Mouse (Mus musculus) gastrocnemius, postnatal 4 days (tissue): ENCODE measurements around the gene Exoc3l4. TPM values are rescaled to one million over a fixed set of nuclear protein-coding genes. Genes with fewer than 3 reads are reported as not detected.

Experiments
- DNase-seq, 2 experiments: peaks; one replicate each; pipeline ENCODE4 v3.0.0; 2021 to 2022; ENCODE audit warnings: low spot score in 2 of 2, mixed read lengths in 2 of 2
- total RNA-seq, 2 experiments: library from RNA; stranded (reverse); gene quantifications; 2 replicates each; pipeline ENCODE4 v1.2.3; 2021

Exoc3l4 gene
- total RNA-seq, 2 experiments from 2014 or later = 5.0 to 6.1 TPM

DNA sequence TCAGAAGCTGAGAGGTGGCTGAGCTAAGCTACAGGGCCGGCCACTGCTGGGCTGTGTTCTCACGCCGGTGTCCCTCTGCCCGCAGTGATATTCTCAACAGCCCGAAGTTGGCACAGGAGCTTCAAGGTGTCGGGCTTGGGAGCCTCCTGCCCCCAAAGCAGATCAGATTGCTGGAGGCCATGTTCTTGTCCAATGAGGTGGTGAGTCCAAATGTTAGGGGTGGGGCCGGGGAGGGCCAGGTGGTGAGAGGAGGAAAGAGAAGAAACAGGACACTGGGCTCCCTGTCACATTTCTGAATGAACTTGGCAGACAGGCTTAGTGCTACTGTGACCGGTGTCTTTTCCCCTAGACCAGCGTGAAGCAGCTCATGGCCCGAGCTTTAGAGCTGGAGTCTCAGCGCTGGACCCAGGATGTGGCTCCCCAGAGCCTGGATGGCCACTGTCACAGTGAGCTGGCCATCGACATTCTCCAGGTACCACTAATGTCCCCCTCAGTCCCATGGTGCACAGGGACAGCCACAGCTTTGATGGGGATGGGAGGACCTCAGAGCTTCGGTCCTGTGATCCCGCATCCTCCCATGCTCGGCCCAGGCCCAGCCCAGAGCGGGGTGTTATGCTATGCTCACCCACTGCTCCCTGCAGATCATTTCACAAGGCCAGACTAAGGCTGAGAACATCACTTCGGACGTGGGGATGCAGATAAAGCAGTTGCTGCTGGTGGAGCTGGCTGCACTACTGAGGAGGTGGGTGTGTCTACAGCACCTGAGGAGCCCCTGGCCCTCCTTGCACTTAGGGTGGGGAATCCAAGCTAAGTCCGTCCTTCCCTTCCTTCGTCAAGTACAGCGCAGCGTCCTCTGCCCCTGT lies 31.3 kb downstream of the Exoc3l4 start:
- no peak for DNase-seq

DNA sequence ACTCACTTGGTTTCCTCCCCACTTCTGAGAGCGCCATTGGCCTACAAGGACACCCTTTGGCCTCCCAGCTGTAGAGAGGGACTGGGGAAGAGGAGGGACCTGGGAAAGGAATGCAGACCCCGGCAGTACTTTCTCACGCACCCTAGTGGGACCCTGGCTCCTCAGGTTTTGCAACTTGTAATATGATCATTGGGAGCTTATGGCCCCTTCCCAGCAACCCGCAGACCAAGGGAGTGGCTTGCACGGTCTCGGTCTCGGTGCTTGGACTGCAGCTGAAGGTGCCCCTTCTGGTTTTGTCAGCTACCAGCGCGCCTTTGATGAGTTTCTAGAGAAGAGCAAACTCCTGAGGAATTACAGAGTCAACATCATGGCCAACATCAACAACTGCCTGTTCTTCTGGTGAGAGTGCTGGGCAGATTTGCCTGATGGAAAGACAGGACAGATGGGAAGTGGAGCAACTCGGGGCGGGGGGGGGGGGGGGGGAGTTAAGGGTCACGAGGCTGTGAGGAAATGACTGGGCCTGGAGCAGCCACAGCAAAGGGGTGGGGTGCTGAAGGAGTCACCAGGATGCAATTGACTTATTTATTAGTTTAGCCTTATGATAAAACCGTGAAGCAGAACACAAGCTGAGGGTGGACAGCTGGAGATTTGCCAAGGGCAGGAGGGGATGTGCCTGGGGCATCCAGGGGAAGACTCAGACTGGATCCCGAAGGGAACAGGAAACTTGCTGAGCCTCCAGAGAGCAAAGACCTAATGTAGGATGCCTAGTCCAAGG lies 32.3 kb downstream of the Exoc3l4 start:
- DNase-seq = no peak

- no peak for DNase-seq
Observed at GRCm38 (mm10) chr12:111450359-111450758, 33.5 kb downstream of the Exoc3l4 start.

- no peak for DNase-seq
Observed at GRCm38 (mm10) chr12:111451561-111451960, 34.7 kb downstream of the Exoc3l4 start.

DNA sequence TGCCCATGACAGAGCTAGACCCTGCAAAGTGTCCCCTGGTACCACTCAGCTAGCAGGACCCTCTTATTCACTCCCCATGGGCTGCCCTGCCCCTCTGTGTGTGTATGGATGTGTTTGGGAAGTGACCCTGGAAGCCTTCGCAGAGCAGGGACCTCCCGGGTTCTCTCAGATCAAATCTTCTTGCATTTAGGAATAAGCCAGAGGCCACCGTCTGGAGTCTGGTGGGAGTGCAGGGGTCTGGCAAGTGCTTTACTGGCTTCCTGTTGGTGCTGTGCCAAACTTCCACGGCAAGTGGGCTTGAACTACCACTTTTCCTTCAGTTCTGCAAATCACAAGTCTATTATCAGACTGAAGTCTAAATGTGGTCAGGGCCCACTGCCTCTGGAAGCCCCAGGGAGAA lies 37.2 kb downstream of the Exoc3l4 start:
- DNase-seq = no peak

DNA sequence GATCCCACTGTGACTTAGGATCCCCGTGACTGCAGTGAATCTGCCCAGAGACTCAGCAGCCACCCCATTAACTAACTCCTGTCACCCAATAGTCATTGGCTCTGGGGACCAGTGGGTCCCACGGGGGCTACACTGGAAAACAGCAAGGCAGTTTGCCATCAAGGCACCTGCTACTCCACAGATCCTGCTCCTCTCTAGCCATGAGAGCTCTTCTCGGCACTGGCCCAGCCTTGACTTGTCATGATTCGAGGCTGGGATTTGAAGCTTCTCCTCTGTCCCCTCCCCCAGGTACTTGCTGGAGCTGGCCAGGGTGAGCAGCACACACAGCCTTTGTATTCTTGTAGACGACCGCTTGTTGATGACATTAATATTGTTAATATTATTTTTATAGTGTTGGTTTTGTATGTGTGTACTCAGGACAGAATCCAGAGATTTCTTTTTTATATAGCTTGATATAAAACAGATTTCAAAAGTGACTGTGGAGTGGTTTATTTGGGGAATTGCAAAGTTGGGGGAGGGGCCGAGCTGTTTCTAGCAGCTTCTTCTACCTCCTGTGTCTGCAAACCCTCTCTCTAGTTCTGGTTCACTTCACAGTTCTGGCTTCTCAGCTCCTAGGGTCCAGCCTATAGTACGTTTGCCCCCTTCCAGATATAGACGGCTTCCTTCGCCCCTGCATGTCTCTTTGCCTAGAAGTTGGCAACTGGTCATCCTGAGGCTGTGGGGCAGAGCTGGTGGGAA lies 37.9 kb downstream of the Exoc3l4 start:
- no peak for DNase-seq

- DNase-seq = no peak
Observed at GRCm38 (mm10) chr12:111455311-111455846, 38.6 kb downstream of the Exoc3l4 start.

- no peak for DNase-seq
Observed at GRCm38 (mm10) chr12:111455860-111456259, 39.0 kb downstream of the Exoc3l4 start.

- DNase-seq = no peak
Observed at GRCm38 (mm10) chr12:111457742-111458141, 40.9 kb downstream of the Exoc3l4 start.

DNA sequence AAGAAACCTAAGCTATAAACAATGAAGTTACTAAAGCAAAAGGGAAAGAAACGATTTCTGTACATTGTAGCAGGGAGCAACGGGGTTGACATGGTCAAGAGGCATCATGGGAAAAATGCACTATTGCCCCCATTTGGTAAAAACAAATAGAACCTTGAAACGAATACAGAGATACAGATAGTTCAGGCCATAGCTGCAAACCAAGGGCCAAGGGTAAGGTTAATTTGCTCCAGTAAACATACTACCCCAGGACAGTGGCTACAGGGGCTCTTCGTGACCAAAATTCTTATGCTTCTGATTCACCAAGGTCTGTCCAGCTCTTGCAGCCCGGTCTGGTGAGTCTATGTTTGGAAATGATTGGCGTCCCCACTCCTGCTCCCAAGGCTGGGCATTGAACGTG lies 46.8 kb downstream of the Exoc3l4 start:
- DNase-seq = no peak

- no peak for DNase-seq
Observed at GRCm38 (mm10) chr12:111466369-111466768, 49.6 kb downstream of the Exoc3l4 start.

DNA sequence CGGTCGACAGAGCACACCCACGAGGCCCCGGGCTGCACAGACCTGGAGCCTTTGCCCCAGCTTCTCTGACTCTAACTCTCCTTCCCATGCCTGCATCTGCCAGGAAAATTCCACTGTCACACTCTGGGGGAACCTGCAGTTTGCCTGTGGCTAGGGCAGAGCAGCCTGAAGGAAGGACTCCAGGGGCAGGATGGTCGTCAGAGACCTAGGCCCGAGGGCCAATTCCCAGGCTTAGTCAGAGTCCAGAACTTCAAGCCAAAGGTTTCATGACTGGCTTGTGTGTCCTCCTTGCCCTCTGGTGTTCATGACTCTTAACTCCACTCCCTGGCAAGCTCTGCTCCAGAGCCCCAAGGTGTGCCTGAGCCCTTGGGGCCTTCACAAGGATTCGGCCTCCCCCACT lies 51.4 kb downstream of the Exoc3l4 start:
- no peak for DNase-seq

DNA sequence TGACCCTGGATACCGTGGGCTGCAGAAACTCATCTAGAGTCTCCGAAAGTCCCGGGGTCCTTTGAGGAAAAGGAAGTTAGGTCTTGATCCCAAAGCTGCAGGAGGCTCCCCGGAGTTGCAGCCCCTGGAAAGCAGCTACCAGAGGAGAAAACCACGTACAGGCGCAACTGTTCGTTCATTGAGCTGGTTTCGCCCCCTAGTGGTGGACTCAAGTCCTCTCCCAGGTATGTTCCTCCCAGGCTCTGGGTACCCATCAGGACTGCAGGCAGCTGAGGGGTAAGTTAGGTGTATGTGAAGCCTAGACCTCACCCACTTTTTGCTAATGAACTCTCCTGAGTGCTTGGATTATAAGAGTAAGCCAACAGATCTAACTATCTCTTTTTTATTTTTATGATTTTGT lies 52.7 kb downstream of the Exoc3l4 start:
- DNase-seq = peak in 1 of 2 experiments; percentile 75

DNA sequence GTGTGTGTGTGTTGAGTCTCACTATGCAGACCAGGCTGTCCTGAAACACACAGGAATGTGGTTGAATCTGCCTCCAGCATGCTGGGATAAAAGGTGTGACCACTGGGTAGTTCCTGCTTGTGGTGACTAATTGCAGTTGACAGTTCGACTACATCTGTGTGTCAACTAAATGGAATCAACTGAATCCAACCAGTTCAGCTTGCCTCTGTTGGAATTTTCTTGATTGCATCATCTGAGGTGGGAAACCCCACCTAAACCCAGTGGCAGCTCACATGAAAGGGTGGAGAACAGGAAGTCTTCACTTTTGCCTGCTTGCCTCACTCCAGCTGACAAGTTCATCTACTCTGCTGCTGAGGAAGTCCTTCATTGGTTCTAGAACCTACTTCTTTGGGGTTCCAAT lies 54.3 kb downstream of the Exoc3l4 start:
- DNase-seq = no peak

GRCm38 (mm10) chr12:111471721-111472120 lies 54.9 kb downstream of the Exoc3l4 start:
- no peak for DNase-seq

DNA sequence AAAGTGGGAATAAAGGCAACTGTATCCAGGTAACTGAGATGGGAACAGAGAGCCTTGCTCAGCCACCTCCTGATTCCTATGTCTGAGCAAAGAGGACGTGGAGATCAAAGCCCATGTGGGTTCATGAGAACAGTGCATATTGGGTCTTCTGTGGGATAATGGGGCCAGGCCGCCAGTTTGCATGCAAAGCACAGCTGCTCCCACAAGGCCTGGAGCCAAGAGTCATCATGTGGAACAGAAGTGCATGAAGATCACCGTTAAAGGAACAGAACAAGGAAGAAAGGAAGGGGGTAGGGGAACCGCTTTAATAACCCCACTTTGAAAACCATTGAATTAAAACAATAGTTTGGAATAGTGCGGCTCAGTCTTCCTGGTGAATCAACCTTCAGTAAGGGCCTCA lies 56.1 kb downstream of the Exoc3l4 start:
- peak in 1 of 2 experiments; percentile 48 for DNase-seq

DNA sequence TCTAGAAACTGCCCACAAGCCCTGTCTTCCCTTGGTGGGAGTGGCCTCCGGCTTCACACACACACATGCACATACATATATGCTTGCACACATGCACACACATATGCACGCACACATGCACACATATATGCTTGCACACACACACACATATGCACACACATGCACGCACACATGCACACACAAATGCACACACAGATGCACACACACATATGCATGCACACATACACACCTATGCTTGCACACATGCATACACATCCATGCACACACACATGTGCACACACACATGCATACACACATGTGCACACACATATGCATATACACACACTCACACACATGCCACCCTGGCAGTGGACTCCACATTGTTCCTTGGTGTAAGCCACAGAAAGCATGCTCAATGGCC lies 57.6 kb downstream of the Exoc3l4 start:
- no peak for DNase-seq

DNA sequence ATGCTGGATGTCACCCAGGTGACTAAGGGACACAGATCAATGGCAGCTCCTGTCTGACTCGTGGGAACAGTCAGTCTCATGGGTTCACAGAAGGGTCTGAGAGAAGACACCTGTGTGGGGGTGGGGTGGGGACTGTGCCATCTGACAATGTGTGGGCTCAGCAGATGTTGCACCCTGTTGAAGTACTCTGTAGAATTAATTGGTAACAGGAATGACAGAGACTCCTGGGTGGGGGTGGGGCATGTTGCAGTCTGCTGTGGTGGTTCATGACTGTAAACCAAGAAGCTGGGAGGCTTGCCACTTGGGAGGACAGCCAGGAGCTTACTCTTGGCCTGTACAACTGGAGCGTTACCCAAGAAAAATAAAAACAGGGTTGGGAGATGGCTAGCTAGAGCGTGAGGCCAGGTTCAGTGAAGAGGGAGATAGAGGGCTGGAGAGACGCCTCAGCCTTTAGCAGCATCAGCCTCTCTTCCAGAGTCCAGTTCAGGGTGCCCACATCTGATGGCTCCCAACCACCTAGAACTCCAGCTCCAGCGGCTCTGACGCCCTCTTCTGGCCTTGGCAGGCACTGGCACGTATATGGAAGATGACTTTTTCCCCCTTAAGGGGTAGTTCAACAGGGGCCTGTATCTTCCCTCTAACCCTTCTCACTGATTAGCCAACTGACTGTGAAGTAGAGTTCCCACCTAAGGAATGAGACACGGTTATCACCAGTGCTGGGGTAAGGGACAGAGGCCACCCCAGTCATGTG lies 58.3 kb downstream of the Exoc3l4 start:
- DNase-seq = peak; percentile 71 to 86

DNA sequence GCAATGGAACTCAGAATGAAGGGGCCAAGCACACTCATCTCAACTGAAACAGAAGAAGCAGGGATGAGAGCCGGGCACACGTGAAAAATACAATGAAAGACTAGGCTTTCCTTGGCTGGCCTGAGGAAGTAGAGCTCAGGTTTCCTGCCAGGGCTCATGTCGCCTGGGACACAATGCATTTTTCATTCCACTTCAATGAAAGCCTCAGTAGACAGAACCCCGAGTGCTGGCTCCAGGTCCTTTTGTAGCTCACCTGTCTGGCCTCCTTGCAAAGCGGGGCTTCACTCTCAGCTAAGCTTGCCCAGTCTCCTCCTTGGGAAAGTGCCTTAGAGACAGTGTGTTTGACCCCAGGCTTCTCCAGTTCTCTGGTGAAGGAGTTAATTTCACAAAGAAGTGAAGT lies 62.1 kb downstream of the Exoc3l4 start:
- DNase-seq = no peak

DNA sequence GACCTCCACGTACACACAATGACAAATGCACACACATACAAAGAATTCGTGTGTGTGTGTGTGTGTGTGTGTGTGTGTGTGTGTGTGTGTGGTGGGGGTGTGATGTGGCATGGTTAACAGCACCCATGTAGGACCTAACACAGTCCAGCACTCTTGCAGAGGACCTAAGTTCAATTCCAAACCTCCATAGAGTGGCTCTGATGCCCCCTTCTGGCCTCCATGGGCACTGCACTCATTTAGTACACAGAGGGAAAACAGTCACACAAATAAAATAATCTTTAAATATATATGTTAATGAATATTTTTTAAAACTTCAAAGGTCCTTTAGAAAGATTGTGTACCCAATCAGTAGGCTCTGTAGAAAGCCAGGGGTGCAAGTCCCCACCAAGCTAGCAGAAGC lies 63.1 kb downstream of the Exoc3l4 start:
- DNase-seq = no peak
